Mouse (Mus musculus) midbrain, embryonic 10.5 days (tissue): ENCODE results near the gene Usp36. TPM values are rescaled to one million over a fixed set of nuclear protein-coding genes. Genes with fewer than 3 reads are reported as not detected.

Experiments
- DNase-seq: peaks from one replicate; pipeline ENCODE4 v3.0.0-alpha.2; 2017; ENCODE audit warnings: low spot score
- H3K27ac ChIP-seq: fragments of 300-500 bp; sonication (generic); replicated peaks from 2 replicates; pipeline ENCODE4 v1.5.1; 2016; ENCODE audit warnings: mild to moderate bottlenecking
- H3K27me3 ChIP-seq: fragments of 300-500 bp; sonication (generic); 2 replicates; pipeline ENCODE4 v1.6.1; 2016; ENCODE audit warnings: low read depth, mild to moderate bottlenecking; ENCODE audit not compliant: poor library complexity, severe bottlenecking
- H3K36me3 ChIP-seq: fragments of 300-500 bp; sonication (generic); 2 replicates; pipeline ENCODE4 v1.6.1; 2016; ENCODE audit warnings: mild to moderate bottlenecking, moderate library complexity
- H3K4me1 ChIP-seq: fragments of 300-500 bp; sonication (generic); 2 replicates; pipeline ENCODE4 v1.6.1; 2016
- H3K4me3 ChIP-seq: fragments of 300-500 bp; sonication (generic); 2 replicates; pipeline ENCODE4 v1.5.1; 2016; ENCODE audit warnings: mild to moderate bottlenecking, moderate library complexity
- H3K9me3 ChIP-seq: fragments of 300-500 bp; sonication (generic); replicated peaks from 2 replicates; pipeline ENCODE4 v1.6.1; 2016; ENCODE audit warnings: mild to moderate bottlenecking
- WGBS: fragments of 180-500 bp; shearing (Covaris S2); methylation state at CpG from one replicate; pipeline ENCODE4 v1.1.7; 2016; 5-methylcytosine and 5-hydroxymethylcytosine counted together
- polyA plus RNA-seq: library from polyadenylated mRNA; unstranded; fragments of >200 nt; fragmentation: Nextera tagmentation; extraction: Ambion mirVana; gene quantifications from 2 replicates; pipeline ENCODE4 v1.2.1, GENCODE M21; 2016

Usp36 gene
- polyA plus RNA-seq, 1 experiment from 2014 or later = 23.6 TPM

DNA sequence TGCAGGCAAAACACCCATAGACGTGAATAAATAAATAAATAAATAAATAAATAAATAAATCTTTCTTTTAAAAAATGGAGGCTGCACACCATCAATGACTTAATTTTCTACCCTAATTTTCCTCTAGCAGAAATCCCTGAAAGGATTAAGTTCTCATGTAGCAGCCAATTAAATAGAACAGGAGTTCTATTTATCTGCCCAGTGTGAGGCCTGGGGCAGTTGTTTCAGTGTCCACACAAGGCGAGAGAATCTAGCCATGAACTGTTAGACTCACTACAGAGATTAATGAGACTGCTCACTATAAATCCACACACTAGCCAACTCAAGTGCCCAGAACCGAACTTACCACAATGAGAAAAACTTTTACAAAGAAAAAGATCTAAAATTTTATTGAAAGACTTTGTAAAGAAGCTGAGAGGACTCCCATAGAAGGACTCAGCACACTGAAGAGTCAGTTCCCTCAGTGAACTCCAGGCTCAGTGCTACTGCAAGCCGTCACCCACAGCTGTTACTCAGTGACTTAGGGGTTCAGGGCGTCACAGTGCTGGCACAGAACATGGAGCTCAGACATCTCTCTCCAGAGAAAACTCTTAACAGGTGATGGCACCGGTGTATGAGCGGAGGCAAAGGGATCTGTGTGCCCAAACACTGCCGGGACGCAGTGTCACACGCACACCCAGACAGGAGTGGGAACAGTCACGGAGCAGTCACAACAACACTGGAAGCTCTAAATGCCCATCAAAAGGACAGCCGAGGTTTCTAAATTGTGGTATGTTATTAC lies 64.8 kb downstream of the Usp36 start:
- 78% methylated on average over 12 of the region's 12 CpGs for WGBS
- no peak for DNase-seq
- H3K27me3 ChIP-seq = no peaks in the 10 kb centered on the region
- no peaks in the 10 kb centered on the region for H3K9me3 ChIP-seq
- H3K36me3 ChIP-seq = no peaks in the 10 kb centered on the region
- H3K27ac ChIP-seq = no peak overlapping the region
- peaks cover 15% of the 10 kb centered on the region for H3K4me1 ChIP-seq
- no peak overlapping the region for H3K4me3 ChIP-seq

DNA sequence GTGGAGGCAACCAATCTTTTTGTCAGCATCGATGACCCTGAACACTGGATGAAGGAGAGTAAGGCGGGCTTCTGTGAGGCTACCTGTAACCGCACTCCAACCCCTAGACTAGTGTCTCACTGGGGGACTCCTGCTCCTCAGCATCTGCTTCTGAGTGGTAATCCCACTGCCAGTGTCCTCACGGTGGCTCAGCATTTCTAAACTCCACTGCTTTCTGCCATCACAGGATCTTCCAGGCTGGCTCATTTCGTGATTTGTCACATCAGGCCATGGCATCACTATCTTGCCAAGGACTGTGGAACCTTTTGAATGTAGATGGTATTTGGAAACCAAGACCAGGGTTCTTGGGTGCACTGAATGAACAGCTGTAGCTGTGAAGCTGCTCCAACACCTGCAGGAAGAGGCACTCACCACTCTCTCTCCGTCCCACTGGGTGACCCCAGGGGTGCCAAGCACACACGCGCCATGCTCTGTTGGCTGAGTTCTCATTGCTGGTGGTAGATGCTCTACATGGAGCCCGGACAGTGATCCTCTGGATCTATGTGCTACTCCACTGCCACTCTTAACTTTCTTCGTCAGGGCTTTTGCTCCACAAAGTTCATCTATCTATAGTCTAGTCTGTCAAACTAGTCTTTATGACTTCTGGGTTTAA lies 66.5 kb downstream of the Usp36 start:
- WGBS = 84% methylated on average over 10 of the region's 10 CpGs
- Histone ChIP-seq H3K27me3 (no peaks in the 10 kb centered on the region), H3K36me3 (no peaks in the 10 kb centered on the region), H3K4me1 (peaks cover 15% of the 10 kb centered on the region), H3K4me3 (no peak overlapping the region), H3K27ac (no peak overlapping the region), H3K9me3 (no peaks in the 10 kb centered on the region)
- DNase-seq = no peak

DNA sequence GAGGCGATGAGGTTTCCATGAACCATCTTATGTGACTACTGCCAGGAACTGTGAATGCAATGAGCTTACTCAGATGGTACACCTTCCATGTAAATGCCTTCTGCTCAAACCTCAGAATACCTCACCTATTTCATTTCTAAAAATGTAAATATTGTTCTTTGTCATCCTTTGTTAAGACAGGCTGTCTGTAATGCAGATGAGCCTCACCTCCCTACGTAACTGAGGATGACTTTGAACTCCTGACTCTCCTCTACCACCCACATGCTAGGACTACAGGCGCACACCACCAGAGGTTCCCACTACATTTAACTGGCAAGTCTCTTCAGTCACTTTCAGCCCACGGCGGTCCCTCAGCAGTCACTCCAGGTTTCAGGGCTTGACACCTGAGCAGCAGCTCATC lies 67.1 kb downstream of the Usp36 start:
- H3K36me3 ChIP-seq = no peaks in the 10 kb centered on the region
- H3K4me3 ChIP-seq = no peak overlapping the region
- WGBS = 85% methylated on average over 5 of the region's 5 CpGs
- no peak overlapping the region for H3K27ac ChIP-seq
- peaks cover 15% of the 10 kb centered on the region for H3K4me1 ChIP-seq
- no peak for DNase-seq
- no peaks in the 10 kb centered on the region for H3K9me3 ChIP-seq
- no peaks in the 10 kb centered on the region for H3K27me3 ChIP-seq

DNA sequence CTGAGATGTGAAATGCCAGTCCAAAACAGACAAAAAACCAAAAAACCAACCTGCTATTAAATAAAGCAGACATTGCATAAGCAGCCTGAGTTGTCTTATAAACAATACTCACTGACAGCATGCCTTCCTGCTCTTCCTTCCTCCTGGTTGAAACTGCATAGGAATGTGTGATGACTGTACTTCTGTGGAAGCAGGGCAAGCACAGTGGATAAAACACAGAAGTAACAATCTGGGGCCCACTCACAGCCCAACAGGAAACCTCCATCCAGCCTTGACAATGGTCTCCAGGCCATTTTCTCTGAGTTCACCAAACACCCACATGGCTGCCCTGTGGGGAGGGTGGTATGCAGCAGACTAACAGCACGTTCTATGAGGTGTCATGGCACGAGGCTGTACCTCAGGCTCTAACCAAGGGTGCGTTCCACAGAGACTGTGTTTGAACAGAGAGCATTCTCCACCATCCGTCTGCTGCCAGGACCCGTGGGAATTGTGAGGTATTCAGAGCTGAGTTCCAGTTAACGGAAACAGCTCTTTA lies 67.6 kb downstream of the Usp36 start:
- Histone ChIP-seq H3K36me3 (no peaks in the 10 kb centered on the region), H3K4me1 (peaks cover 15% of the 10 kb centered on the region), H3K27me3 (no peaks in the 10 kb centered on the region), H3K9me3 (no peaks in the 10 kb centered on the region), H3K4me3 (no peak overlapping the region), H3K27ac (no peak overlapping the region)
- WGBS = 78% methylated on average over 6 of the region's 6 CpGs
- DNase-seq = no peak

DNA sequence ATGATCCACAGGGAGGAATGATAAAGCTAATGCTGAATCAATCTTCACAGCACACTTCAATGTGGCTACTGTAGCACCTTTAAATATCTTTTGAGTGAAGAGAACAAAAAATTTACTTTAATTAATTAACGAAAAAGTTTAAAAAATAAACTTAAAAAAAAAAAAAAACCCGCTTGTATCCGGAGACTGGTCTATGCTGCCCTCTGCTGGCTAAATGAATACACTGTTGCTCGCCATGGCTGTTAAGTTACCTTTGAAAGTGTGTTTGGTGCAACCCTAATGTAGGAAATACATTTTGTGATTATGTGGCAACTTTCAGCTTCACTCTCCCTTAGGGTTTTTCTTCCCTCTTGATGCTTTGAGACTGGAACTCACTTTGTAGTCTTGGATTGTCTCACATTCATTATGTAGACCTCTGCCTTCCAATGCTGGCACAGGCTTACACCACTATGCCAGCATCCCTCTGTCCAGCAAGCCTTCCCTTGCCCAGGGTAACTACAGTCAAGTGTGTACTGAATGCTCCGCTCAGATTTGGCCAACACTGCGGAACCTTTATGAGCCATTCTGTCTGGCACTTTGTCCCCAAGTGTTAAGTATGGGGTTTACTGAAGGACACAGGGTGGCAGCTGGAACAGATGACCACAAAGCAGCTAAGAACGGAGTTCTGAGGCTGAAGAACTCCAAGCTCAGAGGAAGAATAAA lies 69.3 kb downstream of the Usp36 start:
- H3K9me3 ChIP-seq = no peaks in the 10 kb centered on the region
- H3K4me1 ChIP-seq = peaks cover 12% of the 10 kb centered on the region
- H3K27me3 ChIP-seq = no peaks in the 10 kb centered on the region
- 27% methylated on average over 7 of the region's 7 CpGs for WGBS
- H3K36me3 ChIP-seq = no peaks in the 10 kb centered on the region
- DNase-seq = no peak
- H3K27ac ChIP-seq = no peak overlapping the region
- no peak overlapping the region for H3K4me3 ChIP-seq

GRCm38 (mm10) chr11:118219066-118219465 lies 71.0 kb downstream of the Usp36 start:
- no peak for DNase-seq
- no peaks in the 10 kb centered on the region for H3K27me3 ChIP-seq
- H3K27ac ChIP-seq = no peak overlapping the region
- no peaks in the 10 kb centered on the region for H3K9me3 ChIP-seq
- H3K36me3 ChIP-seq = no peaks in the 10 kb centered on the region
- peaks cover 7% of the 10 kb centered on the region; the same call in 1 of the 2 replicates for H3K4me1 ChIP-seq
- H3K4me3 ChIP-seq = no peak overlapping the region
- 94% methylated on average over 4 of the region's 4 CpGs for WGBS

- Histone ChIP-seq H3K27me3 (no peaks in the 10 kb centered on the region), H3K27ac (no peak overlapping the region), H3K36me3 (no peaks in the 10 kb centered on the region), H3K9me3 (no peaks in the 10 kb centered on the region), H3K4me1 (peaks cover 16% of the 10 kb centered on the region), H3K4me3 (no peak overlapping the region)
- WGBS = 86% methylated on average over 6 of the region's 6 CpGs
- DNase-seq = no peak
Measured at GRCm38 (mm10) chr11:118216468-118216867, 73.6 kb downstream of the Usp36 start.

DNA sequence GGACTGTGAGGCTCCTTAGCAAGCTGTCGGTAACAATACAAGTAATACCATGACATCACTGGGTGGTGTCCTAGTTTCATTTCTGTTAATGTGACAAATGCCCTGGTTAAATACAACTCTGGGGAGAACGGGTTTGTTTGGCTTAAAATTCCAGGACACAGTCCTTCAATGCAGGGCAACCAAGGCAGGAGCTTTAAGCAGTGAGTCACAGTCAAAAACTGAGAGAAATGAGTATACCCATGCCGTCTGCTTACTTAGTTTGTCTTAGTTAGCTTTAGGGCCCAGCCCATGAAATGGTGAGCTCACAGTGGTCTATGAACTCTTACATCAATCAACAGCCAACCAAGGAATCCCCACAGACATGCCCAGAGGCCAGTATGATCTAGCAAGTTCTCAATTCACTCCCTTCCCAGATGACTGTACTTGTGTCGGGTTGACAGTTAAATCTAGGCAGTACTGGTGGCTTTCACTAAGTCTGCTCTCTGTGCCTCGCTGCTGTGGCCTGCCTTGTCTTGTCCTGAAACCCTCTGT lies 74.1 kb downstream of the Usp36 start:
- Histone ChIP-seq H3K9me3 (no peaks in the 10 kb centered on the region), H3K36me3 (no peaks in the 10 kb centered on the region), H3K27me3 (no peaks in the 10 kb centered on the region), H3K4me1 (peaks cover 21% of the 10 kb centered on the region), H3K27ac (no peak overlapping the region), H3K4me3 (no peak overlapping the region)
- WGBS = 84% methylated on average over 5 of the region's 5 CpGs
- DNase-seq = no peak

- no peaks in the 10 kb centered on the region for H3K9me3 ChIP-seq
- H3K27ac ChIP-seq = no peak overlapping the region
- no peaks in the 10 kb centered on the region for H3K27me3 ChIP-seq
- H3K4me3 ChIP-seq = no peak overlapping the region
- no peak for DNase-seq
- peaks cover 50% of the 10 kb centered on the region for H3K4me1 ChIP-seq
- 81% methylated on average over 7 of the region's 7 CpGs for WGBS
- no peaks in the 10 kb centered on the region for H3K36me3 ChIP-seq
Measured at GRCm38 (mm10) chr11:118212636-118213112, 77.4 kb downstream of the Usp36 start.

DNA sequence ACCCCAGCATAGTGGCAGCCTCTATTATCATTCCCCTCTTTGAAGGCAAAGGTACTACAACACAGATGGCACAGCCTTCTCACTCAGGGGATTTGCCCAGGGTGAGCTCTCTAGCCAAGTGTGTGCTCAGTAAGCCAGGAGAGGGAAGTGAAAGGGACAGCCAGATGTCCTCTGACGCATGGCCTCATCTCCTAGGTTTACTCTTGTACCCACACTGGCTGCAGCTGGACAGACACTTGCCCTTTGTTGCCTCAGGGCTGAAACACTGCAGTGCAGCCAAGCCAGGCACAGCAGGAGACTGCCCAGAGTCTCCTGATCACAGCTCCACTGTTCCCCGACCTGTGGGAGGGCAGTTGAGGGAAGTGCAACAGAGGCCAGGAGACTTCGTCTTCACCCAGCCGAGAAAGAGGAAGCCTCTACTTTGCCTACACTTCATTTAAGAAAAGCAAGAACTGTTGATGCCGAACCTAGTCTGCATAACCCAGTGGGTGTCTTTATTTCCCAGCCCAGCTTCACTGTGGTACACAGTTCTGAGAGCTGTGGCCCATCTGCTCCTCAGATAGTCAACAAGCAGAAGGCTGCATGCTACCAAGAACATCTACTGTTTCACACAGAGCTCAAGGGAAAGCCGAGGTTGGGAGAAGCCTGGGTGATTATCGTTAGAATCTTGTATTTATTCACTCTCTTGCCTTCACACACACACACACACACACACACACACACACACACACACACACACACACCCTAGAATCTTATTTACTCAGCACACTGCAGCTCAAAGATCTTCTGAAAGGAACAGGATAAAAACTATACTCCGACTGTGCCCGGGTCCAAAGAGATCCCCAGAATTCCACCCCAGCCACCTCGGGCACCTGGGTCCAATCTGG lies 78.1 kb downstream of the Usp36 start:
- Histone ChIP-seq H3K27ac (peak overlapping the region; percentile 56), H3K27me3 (no peaks in the 10 kb centered on the region), H3K4me1 (peaks cover 57% of the 10 kb centered on the region), H3K36me3 (no peaks in the 10 kb centered on the region), H3K4me3 (no peak overlapping the region), H3K9me3 (no peaks in the 10 kb centered on the region)
- DNase-seq = no peak
- WGBS = 48% methylated on average over 10 of the region's 10 CpGs

DNA sequence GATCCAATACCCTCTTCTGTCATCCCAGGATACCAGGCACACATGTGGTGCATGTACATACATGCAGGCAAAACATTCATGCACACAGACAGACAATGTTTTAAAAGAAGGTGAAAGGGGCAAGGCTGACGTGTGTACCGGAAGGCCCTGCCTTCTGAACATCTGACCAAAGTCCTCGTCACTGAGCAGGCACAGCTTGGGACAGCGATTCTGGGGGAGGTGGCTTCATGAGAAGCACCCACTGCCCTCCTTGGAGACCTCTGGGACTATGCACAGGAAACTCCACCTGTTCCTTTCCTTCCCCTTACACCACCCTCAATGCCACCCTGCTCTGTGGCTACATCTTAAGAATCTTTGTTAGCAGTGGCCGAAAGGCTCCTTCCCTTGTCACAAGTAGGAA lies 79.1 kb downstream of the Usp36 start:
- no peaks in the 10 kb centered on the region for H3K36me3 ChIP-seq
- H3K27me3 ChIP-seq = no peaks in the 10 kb centered on the region
- DNase-seq = no peak
- WGBS = 90% methylated on average over 5 of the region's 5 CpGs
- H3K4me3 ChIP-seq = no peak overlapping the region
- peaks cover 57% of the 10 kb centered on the region for H3K4me1 ChIP-seq
- H3K9me3 ChIP-seq = no peaks in the 10 kb centered on the region
- peak overlapping the region; percentile 56 for H3K27ac ChIP-seq

GRCm38 (mm10) chr11:118210116-118210515 lies 79.9 kb downstream of the Usp36 start:
- peaks cover 57% of the 10 kb centered on the region for H3K4me1 ChIP-seq
- no peaks in the 10 kb centered on the region for H3K36me3 ChIP-seq
- no peaks in the 10 kb centered on the region for H3K9me3 ChIP-seq
- no peaks in the 10 kb centered on the region for H3K27me3 ChIP-seq
- DNase-seq = no peak
- WGBS = 93% methylated on average over 4 of the region's 4 CpGs
- no peak overlapping the region for H3K4me3 ChIP-seq
- H3K27ac ChIP-seq = peak overlapping the region; percentile 38; the same call in 1 of the 2 replicates
